Mouse (Mus musculus) olfactory bulb, adult 2 months (tissue): Measurements from ENCODE around the gene Hpd.

Source experiments
- CTCF ChIP-seq: fragments of 200-500 bp; IDR thresholded peaks from 2 replicates; pipeline ENCODE4 v1.5.1; 2012; ENCODE audit warnings: low read depth, mild to moderate bottlenecking, low read length, moderate library complexity; ENCODE audit not compliant: insufficient read depth
- POLR2A ChIP-seq: fragments of 200-500 bp; IDR thresholded peaks from 2 replicates; pipeline ENCODE4 v1.6.1; 2012; ENCODE audit warnings: mild to moderate bottlenecking, low read depth, low read length, moderate library complexity; ENCODE audit not compliant: insufficient read depth

- peak; percentile 98 for TF ChIP-seq POLR2A
- TF ChIP-seq CTCF = no peak
Observed at GRCm38 (mm10) chr5:123140694-123141554, 41.6 kb downstream of the Hpd start.
